22 mouse cellular contexts compared by ENCODE assay signal in the genomic region with DNA sequence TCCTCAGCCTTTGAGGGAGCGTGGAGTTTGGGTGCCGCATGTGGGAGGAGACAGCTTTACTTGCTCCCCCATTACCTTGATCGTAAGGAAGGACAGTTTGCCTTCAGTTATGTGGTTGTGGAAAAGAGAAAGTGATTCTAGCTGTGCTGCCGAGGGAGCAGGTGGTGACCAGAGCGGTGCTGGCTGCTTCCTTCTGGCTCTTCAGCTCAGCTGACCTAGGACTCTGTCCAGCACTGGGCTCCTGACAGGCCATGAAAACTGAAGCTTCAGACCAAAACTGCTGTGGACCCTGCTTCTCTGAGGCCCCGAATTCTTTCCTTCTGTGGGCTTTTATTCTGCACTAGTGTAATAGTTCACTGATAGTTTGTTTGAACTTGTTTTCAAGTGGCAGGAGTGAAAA.
"Had no signal": no experiment of that assay in that cellular context is flagged by ENCODE, and none has a peak within 500 bp of the region (broad histone marks: within the 10 kb centered on the region; RNA-seq: fewer than 3 reads in every experiment).

No protein-coding gene starts in this region.

- H3K27ac ChIP-seq: kidney, postnatal 0 days; layer of hippocampus, adult 2 months; limb, embryonic 10.5 days; limb, embryonic 13.5 days; liver, embryonic 12.5 days; liver, embryonic 15.5 days; lung, embryonic 15.5 days; midbrain, embryonic 12.5 days; neural tube, embryonic 13.5 days; stomach, postnatal 0 days had no signal

- H3K4me3 ChIP-seq: layer of hippocampus, adult 2 months; limb, embryonic 10.5 days; limb, embryonic 13.5 days; liver, embryonic 12.5 days; liver, embryonic 15.5 days; lung, embryonic 15.5 days; midbrain, embryonic 12.5 days; myocyte; neural tube, embryonic 13.5 days had no signal

- H3K4me1 ChIP-seq: limb, embryonic 10.5 days; limb, embryonic 13.5 days; liver, embryonic 12.5 days; liver, embryonic 15.5 days; lung, embryonic 15.5 days; midbrain, embryonic 12.5 days; neural tube, embryonic 13.5 days had no signal

- H3K9me3 ChIP-seq: limb, embryonic 10.5 days; limb, embryonic 13.5 days; liver, embryonic 12.5 days; liver, embryonic 15.5 days; lung, embryonic 15.5 days; midbrain, embryonic 12.5 days; neural tube, embryonic 13.5 days had no signal

- DNase-seq: kidney, postnatal 25 days; layer of hippocampus, adult 9-11 months; liver; lung, adult 18-20 months; lung, postnatal 14 days; lung, postnatal 4 days; retina, postnatal 1 day; thymus, adult 2 months; thymus, postnatal 14 days; thymus, postnatal 4 days had no signal

- ATAC-seq: liver, embryonic 12.5 days; midbrain, embryonic 16.5 days had no signal

- H3K4me2 ChIP-seq: limb, embryonic 13.5 days; liver, embryonic 12.5 days; liver, embryonic 15.5 days; lung, embryonic 15.5 days; midbrain, embryonic 12.5 days; neural tube, embryonic 13.5 days had no signal

- H3K27me3 ChIP-seq: limb, embryonic 13.5 days; liver, embryonic 12.5 days; liver, embryonic 15.5 days; lung, embryonic 15.5 days; midbrain, embryonic 12.5 days; neural tube, embryonic 13.5 days had no signal

- H3K9ac ChIP-seq: limb, embryonic 13.5 days; liver, embryonic 12.5 days; liver, embryonic 15.5 days; lung, embryonic 15.5 days; midbrain, embryonic 12.5 days; neural tube, embryonic 13.5 days had no signal
